Mouse (Mus musculus): ENCODE results near the gene Gm9821.

Gm9821 gene

DNA sequence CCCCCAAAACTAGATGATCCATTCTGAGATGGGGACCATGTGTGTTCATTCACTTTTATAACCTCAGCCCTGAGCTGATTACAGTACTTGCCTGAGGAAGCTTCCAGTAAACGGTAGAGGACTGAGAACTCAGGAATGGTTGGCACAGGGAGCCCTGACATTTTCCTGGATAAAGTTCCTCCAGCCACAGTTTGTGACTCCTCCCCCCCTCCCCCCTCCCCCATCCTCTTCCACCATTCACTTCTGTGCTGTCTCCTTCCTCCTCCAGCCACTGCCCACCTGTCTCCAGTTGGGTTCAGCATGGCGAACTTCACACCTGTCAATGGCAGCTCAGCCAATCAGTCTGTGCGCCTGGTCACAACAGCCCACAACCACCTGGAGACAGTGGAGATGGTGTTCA, 18.6 kb upstream of the Gm9821 start, which contains the start of gene Chrm4:
Gene Chrm4 (plus strand): TSS at position 301 of the 400 bp plus-strand sequence.
- DNase-seq (ENCODE audit: low spot score in 2 of 2): no peak

DNA sequence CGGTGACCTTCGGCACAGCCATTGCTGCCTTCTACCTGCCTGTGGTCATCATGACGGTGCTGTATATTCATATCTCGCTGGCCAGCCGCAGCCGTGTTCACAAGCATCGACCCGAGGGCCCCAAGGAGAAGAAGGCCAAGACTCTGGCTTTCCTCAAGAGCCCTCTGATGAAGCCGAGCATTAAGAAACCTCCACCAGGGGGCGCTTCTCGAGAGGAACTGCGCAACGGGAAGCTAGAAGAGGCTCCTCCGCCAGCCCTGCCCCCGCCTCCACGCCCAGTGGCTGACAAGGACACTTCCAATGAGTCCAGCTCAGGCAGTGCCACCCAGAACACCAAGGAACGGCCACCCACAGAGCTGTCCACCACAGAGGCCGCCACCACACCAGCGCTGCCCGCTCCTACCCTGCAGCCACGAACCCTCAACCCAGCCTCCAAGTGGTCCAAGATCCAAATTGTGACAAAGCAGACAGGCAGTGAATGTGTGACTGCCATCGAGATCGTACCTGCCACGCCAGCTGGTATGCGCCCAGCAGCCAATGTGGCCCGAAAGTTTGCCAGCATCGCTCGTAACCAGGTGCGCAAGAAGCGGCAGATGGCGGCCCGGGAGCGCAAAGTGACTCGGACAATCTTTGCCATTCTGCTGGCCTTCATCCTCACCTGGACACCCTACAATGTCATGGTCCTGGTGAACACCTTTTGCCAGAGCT, 17.5 kb upstream of the Gm9821 start:
- DNase-seq (ENCODE audit: low spot score in 2 of 2): peak in 1 of 2 experiments; percentile 54

DNA sequence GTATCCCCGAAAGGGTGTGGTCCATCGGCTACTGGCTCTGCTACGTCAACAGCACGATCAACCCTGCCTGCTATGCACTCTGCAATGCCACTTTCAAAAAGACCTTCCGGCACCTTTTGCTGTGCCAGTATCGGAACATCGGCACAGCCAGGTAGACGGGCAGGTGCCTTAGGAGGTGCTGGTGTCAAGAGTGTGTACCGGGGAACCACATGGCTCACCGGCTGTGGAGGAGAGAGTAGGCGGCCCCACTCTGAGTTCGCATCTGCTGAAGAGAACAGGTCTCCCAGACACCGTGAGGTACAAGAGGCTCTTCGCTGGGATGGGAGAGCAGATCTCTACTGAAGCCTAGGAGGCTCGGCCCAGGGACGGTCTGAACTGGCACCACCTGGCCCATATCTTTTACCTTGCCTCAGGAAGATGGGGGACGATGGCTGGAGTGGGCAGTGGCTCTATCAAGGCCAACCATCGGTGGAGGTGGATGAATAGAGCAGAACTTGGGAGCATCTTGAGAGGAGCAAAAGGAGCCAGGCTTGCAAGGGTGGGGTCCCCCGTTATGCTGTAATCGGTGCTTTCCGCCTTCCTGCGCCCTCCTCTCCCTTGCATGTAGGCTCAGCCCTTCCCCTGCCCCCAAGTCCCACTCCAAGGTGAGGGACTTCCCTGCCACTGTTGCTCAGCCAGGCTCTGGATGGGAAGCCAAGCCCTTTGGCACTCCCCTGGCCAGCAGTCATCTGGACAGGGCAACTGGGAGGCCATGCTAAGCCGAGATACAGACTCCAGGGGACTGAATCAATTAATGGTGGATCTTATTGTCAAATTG, 16.8 kb upstream of the Gm9821 start:
- DNase-seq (ENCODE audit: low spot score in 2 of 2): no peak

DNA sequence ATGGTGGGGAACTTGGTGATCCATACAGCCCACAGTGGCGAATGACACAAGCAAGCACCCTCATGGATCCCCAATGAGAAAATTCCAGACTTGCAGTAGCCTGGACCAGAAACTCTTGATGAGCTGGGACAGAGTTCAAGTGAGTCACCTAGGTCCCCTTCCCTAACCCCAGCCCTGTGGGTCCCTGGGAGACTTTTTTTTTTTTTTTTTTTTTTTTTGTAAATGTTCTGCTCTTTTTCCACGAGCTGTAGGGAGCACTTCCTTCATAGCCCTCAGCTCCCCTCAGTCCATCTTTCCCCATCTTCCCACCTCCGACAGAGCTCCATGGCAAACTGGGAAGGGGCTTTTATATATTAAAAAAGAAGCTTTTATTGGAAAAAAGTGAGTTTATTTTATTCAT, 16.0 kb upstream of the Gm9821 start:
- DNase-seq (ENCODE audit: low spot score in 2 of 2): no peak

DNA sequence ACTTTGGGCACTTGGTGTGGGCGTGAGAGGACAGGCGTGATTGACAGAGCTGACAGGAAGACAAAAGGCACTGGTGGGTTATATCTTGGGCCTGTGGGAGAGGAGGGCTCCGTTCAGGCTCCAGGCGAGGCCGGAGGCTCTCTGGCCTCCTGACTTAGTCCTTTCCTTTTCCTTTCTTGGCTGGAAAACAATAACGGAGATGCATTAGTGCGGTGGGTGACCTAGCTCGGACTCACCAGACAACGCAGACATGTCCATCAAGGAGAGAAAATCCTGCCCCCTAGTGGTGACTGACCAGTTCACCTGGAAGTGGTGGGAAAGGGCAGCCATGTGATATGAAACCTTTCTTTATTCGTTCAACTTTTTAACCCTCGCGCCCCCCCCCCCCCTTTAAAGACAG, 15.6 kb upstream of the Gm9821 start:
- no peak for DNase-seq (ENCODE audit: low spot score in 2 of 2)

DNA sequence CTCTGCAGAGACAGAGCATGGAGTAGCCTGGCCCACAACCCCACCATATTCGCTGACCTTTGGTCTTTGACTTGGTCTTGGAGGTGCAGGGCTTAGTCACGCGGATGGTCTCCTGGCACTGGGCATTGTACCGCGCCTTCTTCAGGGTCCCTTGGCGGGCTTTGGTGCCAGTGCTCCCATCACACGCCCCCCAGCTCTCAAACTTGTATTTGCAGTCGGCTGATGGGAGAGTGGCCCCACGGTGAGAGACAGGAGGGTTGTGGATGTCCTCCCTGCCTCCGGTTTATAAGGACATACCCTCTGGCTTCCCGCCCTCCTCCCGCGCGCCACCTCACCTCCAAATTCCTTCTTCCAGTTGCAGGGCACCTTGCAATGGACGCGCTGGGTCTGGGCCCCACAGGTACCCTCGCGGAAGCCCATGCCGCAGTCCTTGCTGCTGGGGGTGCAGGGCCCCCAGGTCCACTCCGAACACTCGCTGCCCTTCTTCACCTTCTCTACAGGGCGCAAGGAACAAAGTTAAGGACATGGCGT, 14.7 kb upstream of the Gm9821 start:
- DNase-seq (ENCODE audit: low spot score in 2 of 2): no peak

DNA sequence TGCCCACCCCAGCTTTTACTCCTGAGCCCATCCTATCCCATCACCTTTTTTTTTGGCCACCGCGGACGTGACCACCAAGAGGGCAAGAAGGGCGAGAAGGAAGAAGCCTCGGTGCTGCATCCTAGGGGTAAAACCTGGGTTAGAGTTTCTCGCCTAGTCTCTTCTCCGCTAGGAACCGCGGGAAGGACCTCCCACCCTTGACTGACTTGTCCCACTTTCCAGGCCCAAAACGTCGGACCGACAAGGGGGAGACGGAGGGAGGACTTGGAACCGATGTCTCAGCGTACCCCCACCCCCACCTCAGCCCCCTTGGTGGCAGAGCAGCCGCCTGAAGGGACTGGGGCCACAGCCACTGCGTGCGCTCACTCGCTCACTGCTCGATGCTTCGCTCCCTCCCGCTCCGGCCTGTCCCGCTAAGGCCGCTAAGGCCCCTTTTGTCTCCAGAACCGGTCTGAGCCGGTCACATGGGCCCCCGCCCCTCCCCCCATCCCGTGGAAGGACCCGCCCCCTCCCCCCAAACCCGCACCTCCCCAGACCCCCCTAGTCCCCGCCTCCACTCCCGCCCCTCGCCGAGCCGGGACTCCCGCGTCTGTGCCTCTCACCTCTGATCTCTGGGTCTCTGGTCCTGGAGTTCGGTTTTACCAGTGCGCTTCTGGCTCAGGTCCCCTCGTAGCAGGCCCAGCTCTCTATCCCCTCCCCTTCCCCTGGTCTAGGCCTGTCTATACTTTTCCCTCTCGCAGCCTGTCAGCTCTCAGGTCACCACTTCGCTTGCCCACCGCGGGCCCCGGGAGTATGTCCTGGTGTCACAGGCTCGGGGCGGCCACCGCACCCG, 14.0 kb upstream of the Gm9821 start:
- no peak for DNase-seq (ENCODE audit: low spot score in 2 of 2)

DNA sequence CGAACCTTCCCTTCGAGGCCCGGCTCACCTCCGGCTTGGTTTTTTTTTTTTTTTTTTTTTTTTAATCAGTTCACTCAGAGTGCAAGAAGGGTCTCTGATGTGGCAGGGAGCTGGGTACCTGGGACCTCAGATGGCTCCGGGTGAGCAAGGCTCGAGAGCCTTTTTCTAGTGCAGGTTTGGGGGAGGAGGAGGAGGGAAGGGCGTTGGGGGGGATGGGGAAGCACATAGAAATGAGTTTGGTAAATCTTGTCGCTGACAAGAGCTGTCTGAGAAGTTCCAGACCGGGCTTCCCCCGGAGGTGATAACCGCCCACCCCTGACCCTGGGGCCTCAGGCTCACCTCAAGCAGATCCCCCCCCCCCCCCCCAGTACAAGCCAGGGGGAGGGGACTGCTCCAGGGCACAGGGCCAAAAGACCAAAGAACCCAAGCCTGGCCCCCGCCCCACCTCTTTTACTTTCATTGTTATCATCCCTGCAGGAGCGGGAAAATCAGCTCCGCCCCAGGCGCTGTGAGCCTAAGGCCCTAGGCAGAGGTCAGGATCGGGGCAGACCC, 13.3 kb upstream of the Gm9821 start, which contains the start of gene Mdk:
Gene Mdk (minus strand): TSS at position 138 of the 552 bp plus-strand sequence.
- DNase-seq (ENCODE audit: low spot score in 2 of 2): no peak

DNA sequence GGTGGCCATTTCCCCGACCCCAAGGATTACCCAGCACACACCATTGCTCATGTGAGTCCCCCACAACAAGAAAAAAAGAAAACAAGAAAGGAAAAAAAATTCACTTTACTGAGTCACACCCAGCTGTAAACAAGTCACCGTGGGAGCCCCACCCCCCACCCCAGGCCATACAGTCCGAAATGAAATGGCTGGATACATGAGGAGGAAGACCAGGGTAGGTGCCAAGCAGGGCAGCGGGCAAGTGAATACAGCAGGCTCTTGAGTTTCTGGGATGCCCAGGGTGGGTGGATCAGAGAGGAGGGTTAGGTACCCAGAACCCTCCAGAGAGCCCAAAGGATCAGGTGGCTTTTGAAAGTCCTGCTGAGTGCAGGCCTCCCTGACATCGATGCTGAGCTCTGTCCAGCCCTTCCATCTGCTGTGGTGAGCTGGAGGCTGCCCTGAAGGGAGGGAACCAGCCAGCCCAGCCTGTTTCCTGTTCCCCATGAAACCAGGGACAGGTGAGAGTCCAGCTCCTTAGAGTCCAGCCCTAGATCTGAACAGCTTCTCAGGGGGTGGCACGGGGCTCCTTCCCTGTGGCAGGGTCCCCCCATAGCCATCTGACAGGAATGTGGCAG, 12.7 kb upstream of the Gm9821 start:
- DNase-seq (ENCODE audit: low spot score in 2 of 2): no peak

DNA sequence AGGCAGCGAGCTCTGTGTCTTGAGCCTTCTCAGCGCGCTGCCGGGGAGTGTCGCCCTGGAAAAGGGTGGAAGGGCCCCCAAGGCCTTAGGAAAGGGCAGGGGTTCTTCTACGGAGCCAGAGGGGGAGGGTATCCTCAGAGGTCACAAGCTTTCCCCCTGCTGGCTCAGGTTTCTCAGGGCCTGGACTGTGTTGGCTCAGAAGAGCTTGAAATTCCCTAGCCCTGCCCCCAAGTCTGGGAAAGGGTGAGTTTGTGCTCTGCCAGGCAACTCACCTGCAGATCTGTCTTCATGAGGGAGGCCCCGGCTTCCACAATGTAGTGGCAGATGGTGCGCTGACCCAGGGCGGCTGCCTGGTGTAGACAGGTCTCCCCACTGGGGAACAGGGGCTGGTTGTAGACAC, 12.0 kb upstream of the Gm9821 start:
- DNase-seq (ENCODE audit: low spot score in 2 of 2): no peak

DNA sequence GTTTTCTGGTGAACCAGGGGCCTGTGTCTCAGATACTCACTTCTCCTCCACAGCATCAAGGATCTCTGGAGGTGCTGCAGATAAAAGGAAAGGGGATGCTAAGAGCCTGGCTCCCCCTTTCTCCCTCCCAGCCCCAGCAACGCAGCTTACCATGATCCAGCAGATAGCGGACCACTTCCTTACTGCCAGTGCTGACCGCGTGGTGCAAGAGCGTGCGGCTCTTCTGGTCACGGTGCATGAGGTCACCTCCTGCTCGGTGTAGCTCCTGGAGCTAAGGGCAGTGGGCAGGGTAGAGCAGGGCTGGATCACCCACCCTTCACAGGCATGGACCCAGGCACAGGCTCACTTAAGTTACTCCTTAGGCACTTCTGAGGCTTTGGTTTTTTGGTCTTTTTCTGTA, 11.5 kb upstream of the Gm9821 start:
- no peak for DNase-seq (ENCODE audit: low spot score in 2 of 2)

DNA sequence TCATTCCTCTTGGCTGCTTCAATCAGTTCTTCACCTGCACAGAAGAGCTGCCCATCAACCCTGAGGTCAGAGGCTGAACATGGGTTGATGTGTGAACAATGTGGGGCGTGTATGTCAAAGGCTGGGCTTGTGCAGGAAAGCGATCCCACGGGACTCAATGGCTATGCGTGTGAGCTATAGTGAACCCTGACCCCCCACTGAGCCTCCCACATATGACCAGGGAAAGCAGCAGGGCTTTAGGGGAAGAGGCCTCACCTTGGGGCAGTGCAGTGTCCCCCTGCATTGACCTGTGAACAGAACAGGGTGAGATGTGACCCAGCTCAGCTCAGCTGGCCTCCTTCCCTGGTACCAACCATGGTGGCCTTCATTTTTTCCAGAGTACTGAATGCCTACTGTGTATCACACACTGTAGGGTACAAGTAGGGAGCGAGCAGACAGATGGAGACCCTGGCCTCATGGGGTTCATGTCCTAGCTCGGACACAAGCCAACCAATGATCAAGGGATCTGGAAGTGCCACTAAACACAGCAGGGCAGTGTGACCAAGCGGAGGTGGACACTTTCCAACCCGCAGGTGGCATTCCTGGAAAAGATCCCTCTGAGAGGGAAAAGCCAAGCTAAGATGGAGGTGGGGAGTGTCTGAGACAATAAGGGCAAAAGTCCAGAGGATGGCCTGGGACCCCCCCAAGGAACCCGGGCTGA, 10.5 kb upstream of the Gm9821 start:
- DNase-seq (ENCODE audit: low spot score in 2 of 2): no peak

DNA sequence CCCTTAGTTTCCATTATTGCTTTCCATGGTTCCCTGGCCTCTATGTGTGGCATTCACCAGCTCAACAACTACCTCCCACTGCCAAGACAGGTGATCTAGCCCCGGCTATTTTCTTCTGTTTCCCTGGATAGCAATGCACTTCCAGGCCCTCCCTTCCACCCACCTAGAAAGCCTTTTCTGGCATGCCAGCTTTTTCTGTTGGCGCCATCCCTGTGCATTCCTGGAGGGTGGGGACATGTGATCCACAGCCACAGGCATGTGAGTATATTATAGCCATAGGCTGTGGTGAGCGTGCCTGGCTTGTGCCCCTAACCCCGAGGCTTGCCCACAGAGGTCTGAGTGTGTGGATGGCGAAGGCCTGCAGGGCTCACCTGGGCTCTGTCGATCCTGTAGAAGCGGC, 9.3 kb upstream of the Gm9821 start:
- DNase-seq (ENCODE audit: low spot score in 2 of 2): no peak

DNA sequence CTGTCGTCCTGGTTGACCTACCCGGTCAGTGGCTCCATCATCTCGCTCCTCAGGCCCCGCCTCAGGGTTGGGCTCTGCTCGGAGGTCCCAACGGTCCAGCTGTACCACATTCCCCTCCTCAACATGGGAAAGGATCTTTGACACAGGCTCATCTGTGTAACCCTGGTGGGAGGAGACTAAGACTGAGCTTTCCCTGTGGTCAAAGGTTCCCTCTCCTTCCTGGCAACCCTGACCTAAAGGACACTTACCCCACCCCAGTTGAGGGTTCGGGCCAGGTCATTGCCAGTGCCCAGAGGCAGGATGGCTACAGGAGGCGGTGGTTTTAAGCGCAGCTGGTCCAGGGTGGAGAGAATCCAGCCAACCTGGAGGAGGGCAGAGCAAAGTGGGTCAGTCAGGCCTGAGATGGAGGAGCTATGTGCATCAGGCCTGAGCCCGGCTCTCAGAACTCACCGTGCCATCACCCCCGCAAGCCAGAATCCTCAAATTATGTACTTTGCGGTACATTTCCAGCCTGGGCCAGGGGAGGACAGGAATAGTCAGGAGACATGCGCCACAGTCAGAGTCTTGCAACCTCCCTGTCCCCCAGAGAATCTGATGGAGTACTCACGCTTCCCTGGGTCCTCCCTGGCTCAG, 6.1 kb upstream of the Gm9821 start:
- no peak for DNase-seq (ENCODE audit: low spot score in 2 of 2)

DNA sequence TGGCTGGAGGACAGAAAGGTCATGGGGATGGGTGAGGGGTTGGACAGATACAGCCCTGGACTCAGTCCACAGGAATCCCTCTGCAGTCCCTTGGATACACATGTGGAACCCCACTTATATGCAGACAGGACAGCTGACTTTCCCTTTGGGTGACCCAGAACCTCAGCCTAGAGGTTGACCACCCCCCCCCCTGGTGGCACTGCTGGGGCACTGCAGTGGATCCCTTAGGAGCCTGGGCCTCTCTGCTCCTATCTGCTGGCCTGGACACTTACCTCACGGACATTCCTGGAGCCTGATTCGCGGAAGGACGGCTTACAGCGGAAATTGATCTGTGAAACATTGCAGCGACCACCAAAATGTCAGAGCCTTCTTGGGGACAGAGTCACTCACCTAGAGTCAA, 3.1 kb upstream of the Gm9821 start:
- DNase-seq (ENCODE audit: low spot score in 2 of 2): no peak

DNA sequence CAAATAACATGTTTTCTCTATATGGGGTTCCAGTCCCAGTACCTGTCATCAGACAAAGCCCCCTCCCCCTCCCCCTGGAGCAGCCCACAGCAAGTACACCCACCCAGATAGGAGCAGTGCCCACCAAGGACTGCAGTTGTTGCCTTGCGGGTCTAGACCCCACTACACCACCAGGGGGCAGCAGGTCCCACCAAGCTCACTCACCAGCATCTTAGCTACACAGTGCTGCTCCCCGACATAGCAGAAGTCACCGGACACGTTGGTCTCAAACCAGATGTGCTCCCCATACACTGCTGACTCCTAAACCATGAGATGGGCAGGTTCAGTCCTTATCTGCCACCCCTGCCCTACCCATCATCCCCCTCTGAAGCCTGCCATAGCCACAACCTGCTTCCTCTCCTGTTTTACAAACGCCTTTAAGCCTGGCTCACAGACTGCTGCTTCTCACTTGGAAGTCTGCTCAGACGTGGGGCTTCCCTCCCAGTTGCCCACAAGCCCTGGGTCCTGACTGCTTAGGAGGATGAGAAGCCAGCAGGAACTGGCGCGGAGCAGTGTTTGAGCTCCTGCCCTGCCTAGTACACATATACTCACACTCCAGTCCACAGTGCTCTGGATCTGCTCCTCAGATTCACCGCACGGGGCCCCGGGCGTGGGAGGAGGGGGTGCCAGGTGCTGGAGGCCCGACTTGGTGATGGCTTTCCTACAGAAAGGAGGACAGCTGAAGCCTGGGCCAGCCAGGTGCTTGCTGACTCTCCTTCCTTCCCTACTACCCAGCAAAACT, 1.1 kb upstream of the Gm9821 start:
- DNase-seq (ENCODE audit: low spot score in 2 of 2): peak in 1 of 2 experiments; percentile 69

DNA sequence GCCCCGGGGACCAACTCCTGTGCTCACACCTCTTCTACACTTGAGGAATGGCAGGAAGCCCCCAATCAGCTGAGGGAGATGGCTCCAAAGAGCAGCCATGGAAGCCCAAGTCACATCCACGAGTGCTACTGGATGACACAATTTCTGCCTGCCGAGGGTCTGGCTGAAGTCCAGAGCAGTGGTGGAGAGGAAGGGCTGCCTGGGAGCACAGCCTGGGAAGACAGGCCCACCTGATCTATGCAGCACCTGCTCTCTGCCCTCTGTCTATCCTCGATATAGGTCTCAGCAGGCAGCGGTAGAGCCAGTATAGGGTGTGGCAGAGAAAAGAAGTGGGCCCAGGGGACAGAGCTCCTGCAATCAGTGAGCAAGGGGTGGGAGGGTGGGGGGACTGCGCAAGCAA, 1.3 kb downstream of the Gm9821 start:
- no peak for DNase-seq (ENCODE audit: low spot score in 2 of 2)

DNA sequence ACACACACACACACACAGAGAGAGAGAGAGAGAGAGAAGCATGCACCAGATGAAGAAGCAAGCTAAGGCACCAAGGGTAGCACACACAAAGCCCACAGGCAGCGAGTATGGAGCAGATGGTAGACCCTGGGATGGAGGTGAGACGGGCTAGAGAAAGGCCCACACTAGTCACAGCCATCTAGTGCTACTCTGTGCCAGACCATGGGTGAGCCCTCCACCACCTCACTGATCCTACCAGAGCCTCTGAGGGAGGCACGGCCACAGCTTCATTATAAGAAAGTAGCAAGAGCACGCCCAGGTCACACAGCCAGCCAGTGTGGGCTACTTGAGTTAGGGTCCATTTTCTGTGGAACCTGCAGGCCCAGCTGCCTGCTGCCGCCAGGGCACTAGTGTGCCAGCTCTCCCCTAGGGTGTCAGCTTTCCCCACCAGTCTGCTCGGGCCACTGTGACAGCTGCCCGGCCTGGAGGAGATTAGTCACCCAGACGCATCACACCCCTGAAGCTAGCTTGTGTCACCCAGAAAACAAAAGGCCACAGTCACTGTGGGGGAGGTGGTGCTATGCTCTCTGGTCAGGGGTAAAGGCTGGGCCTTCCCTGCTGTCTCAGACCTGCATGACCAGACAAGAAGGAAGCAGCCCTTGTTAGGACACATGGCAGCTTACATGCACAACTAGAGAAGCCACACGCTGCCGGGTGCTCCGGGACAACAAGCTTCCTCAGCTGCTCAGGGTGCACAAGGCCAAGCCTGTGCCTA, 2.1 kb downstream of the Gm9821 start:
- peak in 1 of 2 experiments; percentile 57 for DNase-seq (ENCODE audit: low spot score in 2 of 2)

DNA sequence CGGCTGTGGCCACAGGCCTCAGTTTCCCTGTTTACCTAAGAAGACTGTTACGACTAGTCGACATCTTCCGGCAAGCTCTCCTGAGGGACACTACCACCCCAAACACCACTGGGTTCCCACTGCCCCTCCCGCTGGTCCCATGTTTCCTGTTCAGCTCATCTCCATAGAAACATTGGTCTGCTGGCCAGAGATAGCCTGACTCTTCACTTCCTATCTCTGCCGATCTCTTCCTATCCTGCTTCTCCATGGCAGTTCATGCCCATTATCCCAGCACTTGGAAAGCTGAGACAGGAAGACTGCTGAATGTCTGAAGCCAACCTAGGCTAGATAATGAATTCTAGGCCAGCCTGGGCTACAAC, 2.6 kb downstream of the Gm9821 start:
- DNase-seq (ENCODE audit: low spot score in 2 of 2): peak in 1 of 2 experiments; percentile 46

Data from heart, adult 9 months (tissue).